Mouse (Mus musculus): ENCODE results near the gene Dok7. TPM values are rescaled to one million over a fixed set of nuclear protein-coding genes. Genes with fewer than 3 reads are reported as not detected.

Gene Dok7
- total RNA-seq, 2 experiments from 2014 or later = 16.6 to 20.5 TPM

DNA sequence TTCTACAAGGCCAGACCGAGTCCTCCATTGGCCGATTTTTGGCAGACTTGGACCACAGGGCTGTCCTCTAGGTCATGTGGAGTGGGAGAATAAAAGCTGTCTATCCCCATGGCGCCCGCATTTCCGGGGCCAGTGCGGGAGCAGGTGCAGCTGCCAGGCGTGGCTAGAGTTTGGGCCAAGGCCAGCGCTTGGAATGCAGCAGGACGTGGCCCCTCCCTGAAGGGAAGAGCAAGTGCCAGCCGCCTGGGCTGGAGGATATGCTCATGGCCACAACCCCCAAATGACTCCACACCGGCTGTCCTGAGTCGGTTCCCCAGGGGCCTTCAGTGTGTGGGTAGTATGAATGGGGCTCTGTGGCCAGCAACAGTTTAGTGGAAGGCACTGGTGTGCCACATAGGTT is 1.5 kb upstream of the Dok7 start:
- peak in 1 of 2 experiments; percentile 52 for DNase-seq (ENCODE audit: low spot score in 2 of 2)

- peak in 1 of 2 experiments; percentile 41 for DNase-seq (ENCODE audit: low spot score in 2 of 2)
Observed at GRCm38 (mm10) chr5:35057582-35057981, 1.0 kb downstream of the Dok7 start.

DNA sequence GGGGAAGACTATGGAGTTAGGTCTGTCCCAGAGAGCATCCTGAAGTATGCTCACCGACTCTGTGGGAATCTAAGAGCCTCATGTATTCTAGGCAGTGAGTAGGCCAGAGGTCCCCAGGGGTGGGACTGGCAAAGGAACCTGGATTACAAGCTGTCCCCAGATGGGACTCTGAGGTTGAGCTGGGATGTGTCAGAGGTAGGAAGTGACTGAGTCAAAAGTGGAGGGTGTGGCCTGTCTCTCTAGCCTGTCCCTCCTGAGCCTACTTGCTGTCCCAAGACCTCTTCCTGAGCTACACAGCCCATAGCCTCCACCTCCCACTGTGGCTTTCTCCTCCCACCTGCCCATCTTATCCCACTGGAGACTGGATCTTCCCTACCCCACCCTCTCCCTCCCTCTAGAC is 1.6 kb downstream of the Dok7 start:
- DNase-seq (ENCODE audit: low spot score in 2 of 2) = no peak

- no peak for DNase-seq (ENCODE audit: low spot score in 2 of 2)
Observed at GRCm38 (mm10) chr5:35060098-35060497, 3.5 kb downstream of the Dok7 start.

DNA sequence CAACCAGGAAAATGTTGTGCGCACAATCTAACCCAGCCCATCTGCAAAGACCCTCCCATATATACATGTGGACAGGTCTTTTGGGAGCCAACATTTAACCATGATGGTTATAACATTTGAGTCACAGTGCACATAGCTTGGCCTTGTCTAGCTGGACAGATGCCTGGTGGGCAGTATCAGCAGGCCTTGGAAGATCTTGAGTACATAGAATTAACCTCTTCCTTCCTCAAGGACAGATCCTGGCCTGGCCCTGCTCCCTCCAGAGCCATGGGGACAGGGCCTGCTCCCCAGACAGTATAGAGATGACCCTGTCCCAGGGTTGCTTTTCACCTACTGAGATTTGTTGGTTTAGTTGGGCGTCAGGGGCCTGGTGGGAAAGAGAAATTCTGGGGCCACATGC is 13.3 kb downstream of the Dok7 start:
- no peak for DNase-seq (ENCODE audit: low spot score in 2 of 2)

DNA sequence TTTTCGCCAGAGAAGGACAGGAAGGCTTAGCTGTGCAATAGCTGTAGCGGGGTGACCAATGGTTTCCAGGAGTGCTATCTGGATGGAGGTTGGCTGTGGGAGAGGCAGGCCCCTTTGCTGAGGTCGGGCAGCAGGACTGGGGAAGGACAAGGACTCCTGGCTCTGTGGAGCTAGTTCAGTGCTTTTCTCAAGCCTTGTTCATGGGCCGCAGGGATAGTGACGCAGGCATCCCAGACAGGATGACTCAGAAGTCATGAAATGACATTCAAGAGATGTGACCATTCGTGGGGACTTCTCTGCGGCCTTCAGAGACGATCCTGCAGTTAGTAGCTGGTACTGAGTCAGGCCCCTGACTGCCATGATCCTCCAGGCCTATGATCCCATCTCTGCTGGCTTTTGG is 13.7 kb downstream of the Dok7 start:
- DNase-seq (ENCODE audit: low spot score in 2 of 2) = no peak

- peak; percentile 40 to 52 for DNase-seq (ENCODE audit: low spot score in 2 of 2)
Observed at GRCm38 (mm10) chr5:35070953-35071352, 14.4 kb downstream of the Dok7 start.

DNA sequence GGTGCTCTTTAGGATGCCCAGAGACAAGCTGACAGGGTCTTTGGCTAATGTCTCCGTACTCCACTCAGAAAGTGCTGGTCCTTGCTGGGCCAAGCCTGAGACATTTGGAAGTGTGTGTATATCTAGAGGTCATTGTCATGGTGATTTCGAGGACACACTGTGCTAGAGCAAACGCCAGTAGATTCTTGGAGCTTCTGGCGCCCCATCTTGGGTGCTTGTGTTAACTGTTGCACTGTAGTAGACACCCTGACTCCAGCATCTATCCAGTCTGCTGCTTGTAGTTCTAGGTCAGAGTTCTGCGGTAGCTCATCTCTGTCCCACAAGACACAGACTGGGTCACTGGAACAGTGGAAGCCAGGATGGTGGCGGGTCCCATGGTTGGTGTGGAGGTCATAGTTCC is 15.3 kb downstream of the Dok7 start:
- DNase-seq (ENCODE audit: low spot score in 2 of 2) = no peak

GRCm38 (mm10) chr5:35073235-35073634 is 16.7 kb downstream of the Dok7 start:
- no peak for DNase-seq (ENCODE audit: low spot score in 2 of 2)

DNA sequence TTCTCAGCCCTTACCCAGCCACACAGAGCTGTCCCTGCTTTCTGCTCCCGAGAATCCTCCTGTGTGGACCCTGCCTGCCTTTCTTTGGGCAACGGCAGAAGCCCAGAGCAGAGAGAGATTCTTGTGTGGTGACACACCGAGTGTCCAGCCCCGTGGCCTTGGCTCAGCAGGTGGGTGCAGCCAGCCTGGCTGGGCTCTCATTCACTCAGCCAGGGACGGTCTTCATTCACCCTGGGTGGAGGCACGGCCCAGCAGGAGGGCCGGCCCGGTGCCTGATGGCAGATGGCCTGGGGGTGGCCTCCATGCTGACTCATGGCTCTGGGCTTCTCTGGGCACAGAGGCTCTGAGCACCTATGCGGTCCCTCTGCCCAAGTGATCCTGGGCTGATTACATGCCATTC is 17.4 kb downstream of the Dok7 start:
- DNase-seq (ENCODE audit: low spot score in 2 of 2) = no peak

- no peak for DNase-seq (ENCODE audit: low spot score in 2 of 2)
Observed at GRCm38 (mm10) chr5:35076369-35076768, 19.8 kb downstream of the Dok7 start.

DNA sequence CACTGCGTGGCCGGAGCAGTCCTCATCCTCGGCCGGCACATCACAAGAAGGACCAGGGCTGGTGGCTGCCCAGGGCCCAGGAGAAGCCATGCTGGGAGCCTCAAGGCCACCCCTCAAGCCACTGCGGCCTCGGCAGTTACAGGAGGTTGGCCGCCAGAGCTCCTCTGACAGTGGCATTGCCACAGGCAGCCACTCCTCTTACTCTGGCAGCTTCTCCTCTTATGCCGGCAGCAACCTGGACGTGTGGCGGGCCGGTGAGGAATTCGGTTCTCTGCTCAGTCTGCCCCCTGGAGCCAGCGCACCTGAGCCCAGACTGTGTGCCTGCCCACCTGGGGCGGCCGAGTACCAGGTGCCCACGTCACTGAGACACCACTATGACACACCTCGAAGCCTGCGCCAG is 22.5 kb downstream of the Dok7 start:
- no peak for DNase-seq (ENCODE audit: low spot score in 2 of 2)

- no peak for DNase-seq (ENCODE audit: low spot score in 2 of 2)
Observed at GRCm38 (mm10) chr5:35084913-35085312, 28.3 kb downstream of the Dok7 start.

DNA sequence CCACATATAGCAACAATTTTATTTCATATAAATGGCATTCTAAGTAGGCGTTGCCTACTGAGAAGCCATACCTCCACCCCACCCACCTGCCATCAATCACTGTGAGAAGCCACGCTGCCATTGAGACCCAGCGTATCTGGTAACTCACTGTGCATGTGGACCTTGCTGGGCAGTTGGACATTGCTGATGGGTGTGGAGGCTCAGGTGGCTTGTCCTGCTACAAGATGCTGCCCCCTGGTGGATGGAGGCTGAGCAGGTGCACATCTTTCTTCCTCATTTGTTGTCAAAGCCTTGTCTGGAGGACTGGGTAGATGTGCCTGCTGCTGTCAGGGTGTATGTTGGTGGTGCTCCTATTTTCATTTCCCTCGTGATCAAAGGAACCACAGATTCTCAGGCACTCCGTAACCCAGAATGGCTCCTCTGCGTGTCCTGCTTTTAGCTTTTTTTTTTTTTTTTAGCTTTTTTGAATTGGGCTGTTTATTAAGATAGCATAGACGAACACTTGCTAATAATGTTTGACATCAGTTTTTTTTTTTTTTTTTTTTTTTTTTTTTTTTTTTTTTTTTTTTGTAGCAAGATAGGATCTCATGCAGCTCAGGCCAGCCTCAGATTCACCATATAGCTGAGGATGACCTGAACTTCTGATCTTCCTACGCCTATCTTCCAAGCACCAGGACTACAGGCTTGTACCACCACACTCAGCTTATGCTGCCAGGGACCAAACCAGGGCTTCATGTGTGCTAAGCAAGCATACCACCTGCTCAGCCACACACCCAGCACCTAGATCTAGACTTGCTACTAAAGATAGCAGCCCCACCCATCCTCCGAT is 32.4 kb downstream of the Dok7 start:
- peak; percentile 72 for DNase-seq (ENCODE audit: low spot score in 2 of 2)

DNA sequence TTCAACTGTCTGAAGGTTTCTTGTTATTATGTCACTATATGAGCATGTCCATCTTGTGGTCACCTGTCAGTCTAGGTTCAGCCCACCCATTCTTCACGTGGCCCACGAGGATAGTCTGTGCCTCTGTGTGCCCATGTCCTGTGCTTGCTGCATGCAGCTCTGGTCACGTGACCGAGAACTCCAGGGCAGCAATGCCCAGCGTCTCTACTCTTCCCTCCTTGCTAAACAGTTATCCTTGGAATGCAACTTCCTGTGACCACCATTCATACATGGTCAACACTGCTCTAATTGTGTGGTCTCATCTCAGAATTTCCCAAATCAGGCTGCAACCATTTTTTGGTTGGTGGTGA is 33.0 kb downstream of the Dok7 start:
- no peak for DNase-seq (ENCODE audit: low spot score in 2 of 2)

GRCm38 (mm10) chr5:35091636-35092035 is 35.1 kb downstream of the Dok7 start:
- no peak for DNase-seq (ENCODE audit: low spot score in 2 of 2)

- no peak for DNase-seq (ENCODE audit: low spot score in 2 of 2)
Observed at GRCm38 (mm10) chr5:35103086-35103485, 46.5 kb downstream of the Dok7 start.

- DNase-seq (ENCODE audit: low spot score in 2 of 2) = no peak
Observed at GRCm38 (mm10) chr5:35103528-35103927, 47.0 kb downstream of the Dok7 start.

GRCm38 (mm10) chr5:35104183-35104959 is 47.8 kb downstream of the Dok7 start:
- no peak for DNase-seq (ENCODE audit: low spot score in 2 of 2)

GRCm38 (mm10) chr5:35104960-35105921 is 48.7 kb downstream of the Dok7 start, which contains the start of gene Lrpap1:
TSS of gene Lrpap1 (minus strand) at chr5:35105766.
- DNase-seq (ENCODE audit: low spot score in 2 of 2) = peak; percentile 90 to 93

DNA sequence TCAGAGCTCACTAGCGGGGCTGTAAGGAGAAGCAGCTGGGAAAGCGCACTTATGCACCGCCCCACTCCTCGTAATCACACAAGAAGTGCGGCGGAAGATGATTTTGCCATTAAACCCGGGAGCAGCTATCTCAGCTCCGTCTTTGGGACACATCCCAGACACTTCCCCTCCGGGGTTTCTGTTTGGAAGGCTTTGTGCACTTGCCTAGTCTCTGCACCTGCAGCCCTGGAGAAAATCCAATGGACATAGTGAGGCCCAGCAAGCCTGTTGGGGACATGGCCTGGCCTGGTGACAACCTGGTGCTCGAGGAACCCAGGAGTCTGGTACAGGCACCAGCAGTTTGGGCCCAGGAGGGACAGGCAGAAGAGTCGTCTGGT is 49.3 kb downstream of the Dok7 start:
- DNase-seq (ENCODE audit: low spot score in 2 of 2) = no peak

Measured in layer of hippocampus, postnatal 10 days (tissue).